In the genomic region with DNA sequence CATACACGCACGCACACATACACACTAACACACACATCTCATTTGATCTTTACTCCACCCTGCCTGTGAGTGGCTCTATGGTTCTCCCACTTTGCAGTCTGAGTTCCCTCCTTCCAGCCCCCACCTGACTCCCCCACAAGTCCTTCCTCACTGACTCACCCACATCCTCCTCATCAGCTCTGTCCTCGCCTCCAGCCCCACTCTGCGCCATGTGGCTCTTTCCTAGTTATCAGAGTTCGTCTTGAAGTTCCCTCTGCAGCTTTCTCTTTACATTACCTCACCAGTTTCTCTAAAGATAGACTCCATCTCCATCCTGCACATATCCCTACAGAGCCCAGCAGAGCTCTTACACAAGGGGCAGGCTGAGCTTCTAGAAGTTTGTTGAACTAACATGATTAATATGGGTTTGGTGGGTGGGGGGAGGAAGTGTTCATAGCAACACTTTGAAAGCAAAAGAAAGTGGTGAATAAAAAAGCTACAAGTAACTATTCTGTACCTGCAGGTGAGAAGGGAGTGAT, we compare ENCODE assay signal across 29 mouse cellular contexts.
DNase-seq lines count a peak whose midpoint lies in the region; ATAC-seq and TF ChIP-seq lines count a peak whose summit lies in the region.
"Had no signal": no experiment of that assay in that cellular context is flagged by ENCODE, and none has a peak within 500 bp of the region (broad histone marks: within the 10 kb centered on the region; RNA-seq: fewer than 3 reads in every experiment).

No protein-coding gene starts in this region.

- no peak for TF ChIP-seq EP300 in stomach, postnatal 0 days (optimal IDR thresholded peaks at IDR 0.05)

- H3K9me3 ChIP-seq in kidney, embryonic 14.5 days (ENCODE audit: control insufficient read depth, low read length) = no peaks in the 10 kb centered on the region
- no peaks in the 10 kb centered on the region for H3K9me3 ChIP-seq in stomach, embryonic 14.5 days (ENCODE audit: control insufficient read depth, low read depth, low read length)
- no peaks in the 10 kb centered on the region for H3K9me3 ChIP-seq in stomach, postnatal 0 days (ENCODE audit: control insufficient read depth, low read length)
- no peaks in the 10 kb centered on the region for H3K9me3 ChIP-seq in limb, embryonic 10.5 days (replicated peaks)
- H3K9me3 ChIP-seq: embryonic facial prominence, embryonic 10.5 days; forebrain, embryonic 15.5 days; G1E; heart, embryonic 15.5 days; hindbrain, embryonic 15.5 days; intestine, embryonic 15.5 days; limb, embryonic 13.5 days; liver, embryonic 12.5 days; midbrain, embryonic 12.5 days had no signal

- no peaks in the 10 kb centered on the region for H3K36me3 ChIP-seq in kidney, embryonic 14.5 days (ENCODE audit: control insufficient read depth, insufficient read depth, low read length)
- no peaks in the 10 kb centered on the region for H3K36me3 ChIP-seq in stomach, embryonic 14.5 days (ENCODE audit: control insufficient read depth, insufficient read depth, low read length)
- no peaks in the 10 kb centered on the region for H3K36me3 ChIP-seq in stomach, postnatal 0 days (ENCODE audit: control insufficient read depth, insufficient read depth, low read length)
- H3K36me3 ChIP-seq in limb, embryonic 10.5 days = no peaks in the 10 kb centered on the region
- H3K36me3 ChIP-seq: embryonic facial prominence, embryonic 10.5 days; forebrain, embryonic 15.5 days; G1E; heart, embryonic 15.5 days; hindbrain, embryonic 15.5 days; intestine, embryonic 15.5 days; limb, embryonic 13.5 days; liver, embryonic 12.5 days; midbrain, embryonic 12.5 days had no signal

- 0 out of 2 replicates have a peak, but pooled peaks have one; percentile 39 for ATAC-seq in kidney, embryonic 14.5 days (ENCODE audit: low FRiP score, low TSS enrichment)
- ATAC-seq in stomach, embryonic 14.5 days (ENCODE audit: insufficient number of reproducible peaks, insufficient read depth, low FRiP score, low read depth) = 0 out of 2 replicates have a peak, but pooled peaks have one; percentile 33
- no peak for ATAC-seq in stomach, postnatal 0 days (ENCODE audit: low FRiP score, low TSS enrichment)
- ATAC-seq: activated CD4-positive, CD25-positive, alpha-beta regulatory T cell, adult 4 months; forebrain, embryonic 15.5 days; intestine, embryonic 15.5 days; liver, embryonic 12.5 days had no signal

- TF ChIP-seq CTCF in stomach, postnatal 0 days (IDR thresholded peaks at IDR 0.05; ENCODE audit: low read depth) = no peak

- DNase-seq in kidney, postnatal 10 days = no peak
- no peak for DNase-seq in stomach, postnatal 0 days (ENCODE audit: low spot score)
- DNase-seq in T-cell, adult 2 months (ENCODE audit: low spot score) = peak; percentile 9
- DNase-seq in limb, embryonic 10.5 days (ENCODE audit: low spot score) = no peak
- no peak for DNase-seq in embryo, embryonic 10 days (ENCODE audit: low spot score)
- DNase-seq in gastrocnemius, postnatal 36 days = no peak
- DNase-seq: adrenal gland, adult 8-10 months; B cell, adult 2 months; cerebellum, adult 9-10 months; gastrocnemius, postnatal 14 days; heart, adult 18-20 months; heart, postnatal 4 days; kidney, adult 8-10 months; kidney, postnatal 4 days; lung, adult 18-20 months; lung, postnatal 10 days had no signal

- intact Hi-C loops in gastrocnemius, postnatal 36 days (cut with DNase I) = no loop called here

- H3K4me2 ChIP-seq in kidney, embryonic 14.5 days (replicated peaks; ENCODE audit: low read depth, low read length) = no peak overlapping the region
- no peak overlapping the region for H3K4me2 ChIP-seq in stomach, embryonic 14.5 days (replicated peaks; ENCODE audit: low read depth, low read length)
- no peak overlapping the region for H3K4me2 ChIP-seq in stomach, postnatal 0 days (replicated peaks; ENCODE audit: low read depth)
- H3K4me2 ChIP-seq: forebrain, embryonic 15.5 days; heart, embryonic 15.5 days; hindbrain, embryonic 15.5 days; intestine, embryonic 15.5 days; limb, embryonic 13.5 days; liver, embryonic 12.5 days; midbrain, embryonic 12.5 days had no signal

- no peak overlapping the region for H3K4me3 ChIP-seq in kidney, embryonic 14.5 days (ENCODE audit: low read length)
- no peak overlapping the region for H3K4me3 ChIP-seq in stomach, embryonic 14.5 days (ENCODE audit: low read depth, low read length)
- no peak overlapping the region for H3K4me3 ChIP-seq in stomach, postnatal 0 days (ENCODE audit: low read depth, low read length)
- no peak overlapping the region for H3K4me3 ChIP-seq in limb, embryonic 10.5 days
- H3K4me3 ChIP-seq: embryonic facial prominence, embryonic 10.5 days; forebrain, embryonic 15.5 days; heart, embryonic 15.5 days; hindbrain, embryonic 15.5 days; intestine, embryonic 15.5 days; limb, embryonic 13.5 days; liver, embryonic 12.5 days; midbrain, embryonic 12.5 days had no signal

- no peak overlapping the region for H3K27ac ChIP-seq in kidney, embryonic 14.5 days (ENCODE audit: low read depth, low read length)
- H3K27ac ChIP-seq in stomach, embryonic 14.5 days (ENCODE audit: low read length) = no peak overlapping the region
- no peak overlapping the region for H3K27ac ChIP-seq in stomach, postnatal 0 days (replicated peaks)
- H3K27ac ChIP-seq in limb, embryonic 10.5 days = peak overlapping the region; percentile 42; the same call in 1 of the 2 replicates
- H3K27ac ChIP-seq: embryonic facial prominence, embryonic 10.5 days; forebrain, embryonic 15.5 days; heart, embryonic 15.5 days; hindbrain, embryonic 15.5 days; intestine, embryonic 15.5 days; limb, embryonic 13.5 days; liver, embryonic 12.5 days; midbrain, embryonic 12.5 days had no signal

- H3K27me3 ChIP-seq in kidney, embryonic 14.5 days (ENCODE audit: control insufficient read depth, insufficient read depth, low read length) = no peaks in the 10 kb centered on the region
- H3K27me3 ChIP-seq in stomach, embryonic 14.5 days (ENCODE audit: control insufficient read depth, insufficient read depth, low read length) = no peaks in the 10 kb centered on the region
- no peaks in the 10 kb centered on the region for H3K27me3 ChIP-seq in stomach, postnatal 0 days (ENCODE audit: control insufficient read depth, insufficient read depth, low read length)
- H3K27me3 ChIP-seq in limb, embryonic 10.5 days (ENCODE audit: low read depth, poor library complexity, severe bottlenecking) = no peaks in the 10 kb centered on the region
- H3K27me3 ChIP-seq: CH12.LX; forebrain, embryonic 15.5 days; heart, embryonic 15.5 days; hindbrain, embryonic 15.5 days; intestine, embryonic 15.5 days; limb, embryonic 13.5 days; liver, embryonic 12.5 days; midbrain, embryonic 12.5 days had no signal

- 69% methylated on average over 5 of the region's 5 CpGs for WGBS in kidney, embryonic 14.5 days
- WGBS in stomach, embryonic 14.5 days = 50% methylated on average over 5 of the region's 5 CpGs
- WGBS in stomach, postnatal 0 days = 51% methylated on average over 5 of the region's 5 CpGs
- WGBS in limb, embryonic 10.5 days = 79% methylated on average over 5 of the region's 5 CpGs

- H3K9ac ChIP-seq in kidney, embryonic 14.5 days (ENCODE audit: low read depth, low read length) = no peak overlapping the region
- H3K9ac ChIP-seq in stomach, embryonic 14.5 days (replicated peaks; ENCODE audit: low read depth, low read length) = no peak overlapping the region
- no peak overlapping the region for H3K9ac ChIP-seq in stomach, postnatal 0 days (ENCODE audit: low read length)
- H3K9ac ChIP-seq: forebrain, embryonic 15.5 days; heart, embryonic 15.5 days; hindbrain, embryonic 15.5 days; intestine, embryonic 15.5 days; limb, embryonic 13.5 days; liver, embryonic 12.5 days; midbrain, embryonic 12.5 days had no signal

- H3K4me1 ChIP-seq in kidney, embryonic 14.5 days (ENCODE audit: control insufficient read depth, insufficient read depth, low read length) = no peaks in the 10 kb centered on the region
- H3K4me1 ChIP-seq in stomach, embryonic 14.5 days (ENCODE audit: control insufficient read depth, insufficient read depth, low read length) = peaks cover 6% of the 10 kb centered on the region; the same call in 1 of the 2 replicates
- H3K4me1 ChIP-seq in stomach, postnatal 0 days (replicated peaks; ENCODE audit: control insufficient read depth, insufficient read depth) = no peaks in the 10 kb centered on the region
- peaks cover 11% of the 10 kb centered on the region for H3K4me1 ChIP-seq in limb, embryonic 10.5 days
- H3K4me1 ChIP-seq: forebrain, embryonic 15.5 days; hindbrain, embryonic 15.5 days; liver, embryonic 12.5 days; midbrain, embryonic 12.5 days had no signal
